Mouse (Mus musculus) liver, embryonic 14.5 days (tissue): ENCODE data around the gene Sez6l.

Source experiments
- CTCF ChIP-seq: IDR thresholded peaks from 2 replicates; pipeline ENCODE4 v1.5.1; 2016; ENCODE audit warnings: antibody characterized with exemption, low read depth, control low read depth
- EP300 ChIP-seq: IDR thresholded peaks from 2 replicates; pipeline ENCODE4 v1.6.1; 2016; ENCODE audit warnings: antibody characterized with exemption, low read depth

DNA sequence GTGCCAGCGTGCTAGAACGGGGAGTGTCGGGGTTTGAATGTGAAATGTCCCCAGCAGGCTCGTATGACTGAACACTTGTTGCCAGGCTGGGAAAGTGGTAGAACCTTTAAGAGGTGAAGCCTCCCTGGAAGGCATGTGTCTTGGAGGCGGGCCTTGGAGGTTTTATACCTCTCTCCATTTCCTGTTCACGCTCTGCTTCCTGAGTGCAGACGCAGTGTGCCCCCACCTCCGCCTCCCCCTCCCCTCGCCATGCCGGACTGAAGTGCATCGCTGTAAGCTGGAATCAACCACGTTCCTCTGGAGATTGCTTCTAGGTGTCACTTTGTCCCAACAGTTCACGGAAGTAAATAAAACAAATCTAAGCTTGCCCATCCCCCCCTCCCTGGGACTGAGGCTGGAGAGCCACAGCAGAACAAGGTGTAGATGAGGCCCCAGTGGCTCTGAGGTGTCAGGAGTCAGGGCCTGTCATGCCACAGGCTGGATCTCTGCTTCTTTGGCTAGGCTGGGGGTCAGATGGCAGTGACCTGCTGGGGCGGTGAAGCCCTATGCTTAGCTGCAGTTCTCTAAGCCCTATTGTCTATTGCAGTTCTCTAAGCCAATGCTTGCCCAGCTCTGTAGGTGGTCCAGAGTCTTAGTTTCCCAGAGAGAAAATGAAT is 145.7 kb downstream of the Sez6l start:
- no peak for TF ChIP-seq CTCF
- no peak for TF ChIP-seq EP300
